Mouse (Mus musculus): ENCODE data around the gene Sergef. TPM values are rescaled to one million over a fixed set of nuclear protein-coding genes. Genes with fewer than 3 reads are reported as not detected.

The Sergef gene
- polyA plus RNA-seq, 1 experiment from 2014 or later: 45.6 TPM

GRCm38 (mm10) chr7:46563801-46564200 is 75.8 kb downstream of the Sergef start:
- Histone ChIP-seq H3K4me2 (no peak overlapping the region), H3K4me3 (no peak overlapping the region), H3K4me1 (no peaks in the 10 kb centered on the region), H3K9ac (no peak overlapping the region), H3K36me3 (replicated peaks) (peaks cover 19% of the 10 kb centered on the region; the same call in 1 of the 2 replicates), H3K27ac (no peak overlapping the region), H3K27me3 (replicated peaks) (no peaks in the 10 kb centered on the region), H3K9me3 (no peaks in the 10 kb centered on the region; the same call in 1 of the 2 replicates)
- no peak for ATAC-seq (replicated peaks)

GRCm38 (mm10) chr7:46560061-46560460 is 79.5 kb downstream of the Sergef start:
- no peak for ATAC-seq (replicated peaks)

GRCm38 (mm10) chr7:46559643-46560042 is 80.0 kb downstream of the Sergef start:
- no peaks in the 10 kb centered on the region for H3K27me3 ChIP-seq (replicated peaks)
- 90% methylated on average over 6 of the region's 6 CpGs for WGBS

More at GRCm38 (mm10) chr7:46560061-46560460, 79.5 kb downstream of the Sergef start:
- Histone ChIP-seq H3K9ac (no peak overlapping the region), H3K4me1 (peaks cover 16% of the 10 kb centered on the region), H3K27ac (no peak overlapping the region), H3K27me3 (replicated peaks) (no peaks in the 10 kb centered on the region), H3K9me3 (no peaks in the 10 kb centered on the region), H3K4me3 (no peak overlapping the region), H3K4me2 (no peak overlapping the region), H3K36me3 (replicated peaks) (no peaks in the 10 kb centered on the region)
- WGBS: 96% methylated on average over 2 of the region's 2 CpGs

GRCm38 (mm10) chr7:46559006-46559405 is 80.6 kb downstream of the Sergef start:
- no peak overlapping the region for H3K4me2 ChIP-seq
- no peaks in the 10 kb centered on the region for H3K9me3 ChIP-seq
- no peak for ATAC-seq (replicated peaks)
- 81% methylated on average over 5 of the region's 5 CpGs for WGBS
- H3K4me1 ChIP-seq: peaks cover 22% of the 10 kb centered on the region
- H3K4me3 ChIP-seq: no peak overlapping the region
- no peaks in the 10 kb centered on the region for H3K36me3 ChIP-seq (replicated peaks)
- H3K27ac ChIP-seq: no peak overlapping the region
- H3K9ac ChIP-seq: no peak overlapping the region
- H3K27me3 ChIP-seq (replicated peaks): no peaks in the 10 kb centered on the region

More at GRCm38 (mm10) chr7:46559643-46560042, 80.0 kb downstream of the Sergef start:
- Histone ChIP-seq H3K9me3 (no peaks in the 10 kb centered on the region), H3K4me1 (peaks cover 20% of the 10 kb centered on the region), H3K27ac (no peak overlapping the region), H3K4me2 (no peak overlapping the region), H3K4me3 (no peak overlapping the region), H3K36me3 (replicated peaks) (no peaks in the 10 kb centered on the region), H3K9ac (no peak overlapping the region)
- no peak for ATAC-seq (replicated peaks)

GRCm38 (mm10) chr7:46557996-46558395 is 81.6 kb downstream of the Sergef start:
- Histone ChIP-seq H3K27me3 (replicated peaks) (no peaks in the 10 kb centered on the region), H3K9me3 (no peaks in the 10 kb centered on the region), H3K9ac (no peak overlapping the region), H3K4me1 (peaks cover 28% of the 10 kb centered on the region), H3K4me2 (no peak overlapping the region), H3K27ac (no peak overlapping the region), H3K36me3 (replicated peaks) (no peaks in the 10 kb centered on the region), H3K4me3 (no peak overlapping the region)
- ATAC-seq (replicated peaks): no peak
- 93% methylated on average over 4 of the region's 4 CpGs for WGBS

- H3K27ac ChIP-seq: no peak overlapping the region
- no peak overlapping the region for H3K4me3 ChIP-seq
- H3K36me3 ChIP-seq (replicated peaks): no peaks in the 10 kb centered on the region
- peaks cover 31% of the 10 kb centered on the region for H3K4me1 ChIP-seq
- no peak overlapping the region for H3K4me2 ChIP-seq
- H3K9me3 ChIP-seq: no peaks in the 10 kb centered on the region
- ATAC-seq (replicated peaks): no peak
- H3K27me3 ChIP-seq (replicated peaks): no peaks in the 10 kb centered on the region
- no peak overlapping the region for H3K9ac ChIP-seq
- 77% methylated on average over 11 of the region's 11 CpGs for WGBS
These were observed 82.2 kb downstream of the Sergef start for GRCm38 (mm10) chr7:46557387-46557786.

GRCm38 (mm10) chr7:46556358-46557118 is 83.1 kb downstream of the Sergef start:
- Histone ChIP-seq H3K27me3 (replicated peaks) (no peaks in the 10 kb centered on the region), H3K36me3 (replicated peaks) (no peaks in the 10 kb centered on the region), H3K27ac (peak overlapping the region; percentile 31), H3K4me3 (no peak overlapping the region), H3K9me3 (no peaks in the 10 kb centered on the region), H3K4me1 (peaks cover 37% of the 10 kb centered on the region), H3K4me2 (no peak overlapping the region), H3K9ac (no peak overlapping the region)
- WGBS: 31% methylated on average over 13 of the region's 13 CpGs
- ATAC-seq (replicated peaks): peak; percentile 80

- no peak for ATAC-seq (replicated peaks)
These were observed 83.9 kb downstream of the Sergef start for GRCm38 (mm10) chr7:46555731-46556130.

GRCm38 (mm10) chr7:46554855-46555254 is 84.8 kb downstream of the Sergef start:
- peak; percentile 49; the same call in 1 of the 2 replicates for ATAC-seq (replicated peaks)
- 67% methylated on average over 9 of the region's 9 CpGs for whole genome bisulfite sequencing
- Histone ChIP-seq H3K27me3 (replicated peaks) (no peaks in the 10 kb centered on the region), H3K4me1 (peaks cover 38% of the 10 kb centered on the region), H3K4me3 (no peak overlapping the region), H3K27ac (no peak overlapping the region), H3K9me3 (no peaks in the 10 kb centered on the region), H3K36me3 (replicated peaks) (no peaks in the 10 kb centered on the region), H3K4me2 (no peak overlapping the region), H3K9ac (no peak overlapping the region)

More at GRCm38 (mm10) chr7:46555731-46556130, 83.9 kb downstream of the Sergef start:
- Histone ChIP-seq H3K4me1 (peaks cover 38% of the 10 kb centered on the region), H3K27me3 (replicated peaks) (no peaks in the 10 kb centered on the region), H3K36me3 (replicated peaks) (no peaks in the 10 kb centered on the region), H3K9ac (no peak overlapping the region), H3K4me2 (no peak overlapping the region), H3K27ac (no peak overlapping the region), H3K9me3 (no peaks in the 10 kb centered on the region), H3K4me3 (no peak overlapping the region)
- 93% methylated on average over 7 of the region's 7 CpGs for WGBS

GRCm38 (mm10) chr7:46554003-46554402 is 85.6 kb downstream of the Sergef start:
- H3K9ac ChIP-seq: no peak overlapping the region
- no peaks in the 10 kb centered on the region for H3K27me3 ChIP-seq (replicated peaks)
- ATAC-seq (replicated peaks): no peak
- H3K9me3 ChIP-seq: no peaks in the 10 kb centered on the region
- no peaks in the 10 kb centered on the region for H3K36me3 ChIP-seq (replicated peaks)
- H3K4me2 ChIP-seq: no peak overlapping the region
- WGBS: 48% methylated on average over 7 of the region's 7 CpGs
- H3K4me3 ChIP-seq: no peak overlapping the region
- H3K4me1 ChIP-seq: peaks cover 38% of the 10 kb centered on the region
- H3K27ac ChIP-seq: no peak overlapping the region

GRCm38 (mm10) chr7:46551935-46552752 is 87.5 kb downstream of the Sergef start:
- ATAC-seq (replicated peaks): no peak
- no peaks in the 10 kb centered on the region for H3K9me3 ChIP-seq
- no peaks in the 10 kb centered on the region for H3K36me3 ChIP-seq (replicated peaks)
- peaks cover 38% of the 10 kb centered on the region for H3K4me1 ChIP-seq
- no peak overlapping the region for H3K4me3 ChIP-seq
- WGBS: 64% methylated on average over 20 of the region's 20 CpGs
- no peak overlapping the region for H3K9ac ChIP-seq
- H3K4me2 ChIP-seq: no peak overlapping the region
- 0 out of 2 replicates have a peak overlapping the region, but pooled peaks have one; percentile 40 for H3K27ac ChIP-seq
- no peaks in the 10 kb centered on the region for H3K27me3 ChIP-seq (replicated peaks)

GRCm38 (mm10) chr7:46551173-46551572 is 88.4 kb downstream of the Sergef start:
- no peak overlapping the region for H3K9ac ChIP-seq
- WGBS: 61% methylated on average over 7 of the region's 7 CpGs
- no peak overlapping the region for H3K4me3 ChIP-seq
- H3K27me3 ChIP-seq (replicated peaks): no peaks in the 10 kb centered on the region
- 0 out of 2 replicates have a peak overlapping the region, but pooled peaks have one; percentile 40 for H3K27ac ChIP-seq
- ATAC-seq (replicated peaks): no peak
- peaks cover 29% of the 10 kb centered on the region for H3K4me1 ChIP-seq
- no peak overlapping the region for H3K4me2 ChIP-seq
- H3K36me3 ChIP-seq (replicated peaks): no peaks in the 10 kb centered on the region
- H3K9me3 ChIP-seq: no peaks in the 10 kb centered on the region

Measured in midbrain, embryonic 15.5 days (tissue).